Mouse (Mus musculus) olfactory bulb, adult 2 months (tissue): ENCODE measurements around the gene Ldlrad3. TPM values are rescaled to one million over a fixed set of nuclear protein-coding genes. Genes with fewer than 3 reads are reported as not detected.

Source experiments
- H3K27ac ChIP-seq: fragments of 200-500 bp; 2 replicates; pipeline ENCODE4 v1.5.1; 2012; ENCODE audit warnings: low read depth, low read length; ENCODE audit not compliant: insufficient read depth
- H3K4me1 ChIP-seq: fragments of 200-500 bp; 2 replicates; pipeline ENCODE4 v1.6.1; 2012; ENCODE audit warnings: low read length; ENCODE audit not compliant: control insufficient read depth, insufficient read depth
- H3K4me3 ChIP-seq: fragments of 200-500 bp; 2 replicates; pipeline ENCODE4 v1.5.1; 2012; ENCODE audit warnings: mild to moderate bottlenecking, low read depth, low read length, moderate library complexity; ENCODE audit not compliant: insufficient read depth
- CTCF ChIP-seq: fragments of 200-500 bp; IDR thresholded peaks from 2 replicates; pipeline ENCODE4 v1.5.1; 2012; ENCODE audit warnings: low read depth, mild to moderate bottlenecking, low read length, moderate library complexity; ENCODE audit not compliant: insufficient read depth
- POLR2A ChIP-seq: fragments of 200-500 bp; IDR thresholded peaks from 2 replicates; pipeline ENCODE4 v1.6.1; 2012; ENCODE audit warnings: mild to moderate bottlenecking, low read depth, low read length, moderate library complexity; ENCODE audit not compliant: insufficient read depth
- WGBS: fragments of 180-500 bp; shearing (Covaris S2); methylation state at CpG from one replicate; pipeline ENCODE4 v1.1.7; 2018; 5-methylcytosine and 5-hydroxymethylcytosine counted together
- polyA plus RNA-seq: library from polyadenylated mRNA; stranded (reverse); fragments of >200 nt; gene quantifications from 2 replicates; pipeline ENCODE4 v1.2.4, GENCODE M21; 2012; ENCODE audit warnings: low replicate concordance; ENCODE audit not compliant: missing spikeins, insufficient read depth, insufficient read length

Ldlrad3 gene
- polyA plus RNA-seq, 1 experiment = not detected

DNA sequence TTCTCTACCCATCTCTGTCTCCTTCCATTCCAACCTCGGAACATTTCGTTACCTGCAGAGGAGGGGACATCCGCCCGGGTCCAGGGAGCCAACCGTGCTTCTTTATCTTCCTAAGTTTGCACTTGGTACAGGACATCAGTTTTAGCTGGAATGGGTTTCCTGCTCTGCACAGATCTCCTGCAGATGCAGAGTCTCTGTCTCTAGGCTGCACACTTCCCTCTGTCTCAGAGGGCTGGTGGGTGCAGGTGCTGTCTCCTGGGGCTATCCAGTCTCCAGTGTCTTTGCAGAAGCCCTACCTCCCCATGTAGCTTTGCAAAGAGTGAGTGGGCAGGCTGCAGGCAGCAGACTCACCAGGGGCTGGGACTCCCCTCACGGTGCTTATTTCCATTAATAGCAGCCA is 109.9 kb downstream of the Ldlrad3 start:
- Histone ChIP-seq H3K4me1 (peaks cover 5% of the 10 kb centered on the region; the same call in 1 of the 2 replicates), H3K27ac (peak overlapping the region; percentile 28; the same call in 1 of the 2 replicates), H3K4me3 (no peak overlapping the region)
- WGBS = 85% methylated on average over 6 of the region's 6 CpGs
- no peak for TF ChIP-seq POLR2A
- no peak for TF ChIP-seq CTCF

DNA sequence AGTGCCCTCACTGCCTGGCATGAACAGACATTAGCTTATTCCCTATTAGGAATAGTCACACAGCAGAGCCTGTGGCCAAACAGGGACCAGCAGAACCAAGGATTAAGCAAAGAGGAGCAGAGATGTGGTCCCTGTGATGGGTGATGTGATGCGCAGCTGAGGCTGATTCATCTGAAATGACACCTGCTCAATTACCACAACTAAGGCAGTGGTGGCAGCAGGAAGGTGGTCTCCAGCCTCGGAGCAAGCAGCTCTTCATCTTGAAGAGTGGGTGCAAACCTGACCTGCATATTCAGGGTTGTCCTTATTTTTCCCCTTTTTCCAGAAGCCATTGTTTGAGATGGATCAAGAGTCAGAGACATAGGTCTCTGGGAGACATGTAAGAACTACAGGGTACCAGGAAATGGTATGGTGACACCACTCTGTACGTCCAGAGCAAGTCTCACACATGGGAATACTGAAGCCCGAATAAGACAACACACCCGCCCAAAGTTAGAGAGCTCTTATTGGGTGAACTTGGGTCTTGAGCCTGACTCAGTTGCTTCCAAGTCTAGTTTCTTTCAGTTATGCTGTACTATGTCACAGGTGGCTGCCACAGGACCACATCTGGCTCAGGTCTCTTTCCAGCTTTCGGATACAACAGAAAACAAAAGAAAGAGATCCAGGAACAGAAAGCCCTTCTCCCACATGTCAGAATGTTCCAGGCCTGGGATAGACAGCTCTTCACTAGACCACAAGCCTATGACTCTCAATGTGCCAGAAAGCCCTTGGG is 112.7 kb downstream of the Ldlrad3 start:
- Histone ChIP-seq H3K27ac (no peak overlapping the region), H3K4me3 (no peak overlapping the region), H3K4me1 (peaks cover 5% of the 10 kb centered on the region; the same call in 1 of the 2 replicates)
- TF ChIP-seq CTCF = no peak
- no peak for TF ChIP-seq POLR2A
- 97% methylated on average over 6 of the region's 6 CpGs for WGBS

DNA sequence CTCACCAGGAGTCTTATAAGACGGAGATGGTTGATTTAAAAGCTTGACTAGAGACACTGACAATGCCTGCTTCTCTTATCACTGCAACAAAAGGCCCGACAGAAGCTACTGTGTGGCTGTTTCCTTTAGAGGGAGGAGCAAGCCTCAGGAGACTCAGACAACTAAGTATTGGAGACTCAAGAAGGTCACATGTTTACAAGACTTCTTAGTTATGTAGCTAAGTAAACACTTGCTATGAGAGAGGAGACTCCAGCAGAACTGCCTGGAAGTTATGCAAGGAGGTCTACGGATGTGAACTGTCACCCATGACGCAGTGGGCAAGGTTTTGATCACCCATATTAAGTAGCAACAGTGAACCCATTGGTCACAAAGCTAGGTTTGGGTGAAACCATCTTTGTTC is 113.3 kb downstream of the Ldlrad3 start:
- 86% methylated on average over 4 of the region's 4 CpGs for WGBS
- Histone ChIP-seq H3K4me1 (peaks cover 5% of the 10 kb centered on the region; the same call in 1 of the 2 replicates), H3K4me3 (no peak overlapping the region), H3K27ac (no peak overlapping the region)
- TF ChIP-seq CTCF = no peak
- no peak for TF ChIP-seq POLR2A

DNA sequence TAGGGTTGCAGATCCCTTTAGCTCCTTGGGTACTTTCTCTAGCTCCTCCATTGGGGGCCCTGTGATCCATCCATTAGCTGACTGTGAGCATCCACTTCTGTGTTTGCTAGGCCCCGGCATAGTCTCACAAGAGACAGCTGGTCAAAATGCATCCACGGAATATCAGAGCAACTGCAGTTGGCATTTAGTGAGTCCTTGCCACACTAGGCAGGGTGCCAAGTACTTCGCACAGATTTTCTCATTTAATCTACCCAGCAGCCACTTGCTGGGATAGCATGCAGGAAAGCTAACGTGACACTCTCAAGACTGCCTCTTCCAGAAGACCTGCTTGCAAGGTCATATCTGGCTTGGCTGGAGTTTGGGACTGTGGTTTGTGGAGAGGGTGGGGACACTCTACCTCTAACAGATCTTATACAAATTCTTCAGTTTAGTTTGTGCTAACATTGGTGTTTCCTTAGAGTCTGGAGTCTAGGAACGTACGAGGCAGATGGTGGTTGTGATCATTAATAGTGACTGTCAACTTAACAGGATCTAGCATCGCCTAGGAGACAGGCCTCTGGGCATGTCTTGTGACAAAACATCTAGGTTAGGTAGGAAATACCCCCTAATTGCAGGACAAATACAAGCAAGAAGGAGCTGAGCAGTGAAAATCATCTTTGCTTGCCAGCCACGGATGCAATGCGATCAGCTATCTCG is 115.0 kb downstream of the Ldlrad3 start:
- Histone ChIP-seq H3K27ac (no peak overlapping the region), H3K4me3 (no peak overlapping the region), H3K4me1 (peaks cover 2% of the 10 kb centered on the region; the same call in 1 of the 2 replicates)
- TF ChIP-seq POLR2A = no peak
- TF ChIP-seq CTCF = no peak
- 66% methylated on average over 10 of the region's 10 CpGs for WGBS

DNA sequence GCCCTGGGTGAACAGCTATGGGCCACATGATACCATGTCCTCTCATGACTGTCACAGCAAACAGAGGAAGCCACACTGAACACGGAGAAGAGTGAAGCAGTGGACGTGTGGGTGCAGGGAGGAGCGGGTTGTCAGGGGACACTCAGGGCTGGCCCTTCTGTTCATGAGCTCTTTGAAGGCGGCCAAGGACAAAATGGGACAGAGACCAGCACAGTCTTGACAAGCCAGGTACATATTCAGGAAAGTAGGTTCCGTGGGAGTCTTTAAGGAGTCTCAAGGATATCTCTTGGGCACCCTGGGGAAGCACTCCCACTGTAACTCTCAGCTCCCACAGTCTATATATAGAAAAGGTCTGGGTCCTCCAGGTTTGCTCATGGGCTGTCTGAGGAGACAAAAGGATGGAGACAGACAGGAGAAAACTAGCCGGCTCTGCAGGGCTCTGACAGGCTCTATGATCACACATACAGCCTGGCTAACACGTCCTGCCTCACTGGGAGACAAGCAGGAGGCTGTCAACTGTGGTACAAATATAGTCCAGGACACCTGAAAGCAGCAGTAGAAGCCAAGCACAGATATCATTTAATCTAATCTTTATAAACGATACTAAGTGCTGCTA is 121.3 kb downstream of the Ldlrad3 start:
- Histone ChIP-seq H3K4me1 (peaks cover 6% of the 10 kb centered on the region), H3K4me3 (no peak overlapping the region), H3K27ac (no peak overlapping the region)
- TF ChIP-seq CTCF = no peak
- TF ChIP-seq POLR2A = no peak
- WGBS = 85% methylated on average over 8 of the region's 8 CpGs

DNA sequence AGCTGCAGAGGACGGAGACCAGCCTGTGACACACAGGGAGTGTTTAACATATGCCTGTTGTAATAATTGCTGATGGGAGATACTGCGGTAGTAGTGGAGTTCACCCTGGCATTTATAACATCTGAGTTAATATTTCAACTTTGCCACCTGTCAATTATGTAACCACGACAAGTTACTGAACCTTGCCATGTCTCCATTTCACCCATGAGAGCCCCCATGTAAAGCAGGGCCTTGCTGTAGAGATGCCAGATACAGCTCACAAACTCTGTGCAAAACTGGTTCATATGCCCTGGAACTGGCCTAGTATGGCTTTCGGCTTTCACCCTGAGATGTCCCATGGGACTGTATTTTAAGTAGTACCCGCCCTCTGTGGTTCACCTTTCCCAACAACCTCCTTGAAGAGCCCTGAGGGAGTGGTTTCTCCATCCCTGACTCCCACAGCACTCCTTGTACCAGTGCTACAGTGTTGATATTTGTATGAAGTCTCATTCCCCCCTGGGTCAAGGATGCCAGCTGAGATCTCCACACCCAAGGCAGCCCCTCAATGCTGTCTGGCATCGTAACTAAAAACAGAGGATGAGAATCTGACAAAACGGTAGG is 122.2 kb downstream of the Ldlrad3 start:
- no peak overlapping the region for H3K27ac ChIP-seq
- TF ChIP-seq CTCF (no peak), POLR2A (no peak)
- WGBS = 90% methylated on average over 7 of the region's 7 CpGs
- H3K4me3 ChIP-seq = no peak overlapping the region
- peaks cover 6% of the 10 kb centered on the region for H3K4me1 ChIP-seq

DNA sequence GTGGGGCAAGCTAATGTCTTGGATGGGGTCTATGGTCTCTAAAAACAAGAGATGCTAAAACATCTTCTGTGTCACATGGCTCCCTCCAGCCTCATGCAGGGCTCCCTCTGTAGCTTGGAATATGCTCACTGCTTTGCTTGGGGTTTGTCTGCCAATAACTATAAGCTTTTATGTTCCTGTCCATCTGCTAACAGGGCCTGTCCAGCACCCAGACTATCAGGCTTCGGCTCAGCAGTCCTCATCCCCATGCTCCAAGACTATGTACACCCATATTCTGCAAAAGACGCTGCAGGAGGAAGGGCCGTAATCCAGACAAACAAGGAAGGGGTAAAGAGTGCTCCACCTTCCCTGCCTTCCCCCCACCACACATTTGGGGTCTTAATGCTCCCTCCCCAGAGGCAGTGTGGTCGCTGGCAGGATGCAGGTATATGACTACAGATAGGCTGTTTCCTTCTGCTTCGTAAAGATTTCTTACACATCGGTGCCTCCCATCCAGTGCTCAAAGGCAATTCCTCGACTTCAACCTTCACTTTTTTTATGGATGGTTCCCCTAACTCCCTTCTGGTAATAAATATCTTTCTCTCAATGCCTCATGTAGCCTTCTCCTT is 123.2 kb downstream of the Ldlrad3 start:
- H3K27ac ChIP-seq = no peak overlapping the region
- WGBS = 94% methylated on average over 7 of the region's 7 CpGs
- TF ChIP-seq CTCF (no peak), POLR2A (no peak)

DNA sequence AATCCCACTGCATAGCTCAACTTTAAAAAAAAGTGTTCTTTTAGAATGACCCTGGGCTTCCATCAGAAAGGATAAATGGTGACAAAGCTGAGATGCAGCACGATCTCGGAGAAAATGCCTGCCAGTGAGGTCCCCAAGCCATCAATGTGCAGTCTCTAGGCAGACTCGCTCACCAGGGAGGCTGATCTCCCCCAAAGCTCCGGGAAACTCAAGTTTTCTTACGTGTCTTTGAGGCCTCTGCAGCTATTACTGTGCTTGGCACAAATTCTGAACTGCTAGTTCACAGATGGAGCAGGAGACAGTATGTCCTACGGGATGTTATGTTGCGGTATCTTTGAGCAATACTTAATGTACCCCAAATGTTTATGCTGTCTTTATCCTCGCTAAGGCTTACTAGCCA is 124.3 kb downstream of the Ldlrad3 start:
- no peak for TF ChIP-seq CTCF
- no peak for TF ChIP-seq POLR2A
- WGBS = 62% methylated on average over 8 of the region's 8 CpGs
- no peak overlapping the region for H3K4me3 ChIP-seq
- H3K4me1 ChIP-seq = peaks cover 16% of the 10 kb centered on the region
- no peak overlapping the region for H3K27ac ChIP-seq

More for the DNA sequence above, 123.2 kb downstream of the Ldlrad3 start:
- peaks cover 12% of the 10 kb centered on the region for H3K4me1 ChIP-seq
- H3K4me3 ChIP-seq = no peak overlapping the region

DNA sequence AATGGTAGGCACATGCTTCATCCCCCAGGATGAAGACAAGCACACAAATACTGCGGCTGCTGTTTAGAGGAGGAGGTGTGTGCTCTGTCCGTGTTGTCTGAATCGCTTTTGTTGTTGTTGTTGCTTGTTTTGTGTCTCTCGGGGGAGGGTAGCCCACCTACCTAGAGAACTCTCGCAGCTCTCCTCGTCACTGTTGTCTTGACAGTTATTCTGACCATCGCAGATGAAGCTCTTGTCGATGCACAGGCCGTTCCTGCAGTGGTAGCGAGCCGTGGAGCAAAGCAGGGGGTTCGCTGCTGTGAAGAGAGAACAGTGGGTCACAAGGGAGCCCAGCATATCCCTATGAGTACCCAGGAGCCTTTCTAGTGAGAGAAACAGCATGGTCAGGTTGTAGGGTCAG is 128.4 kb downstream of the Ldlrad3 start:
- Histone ChIP-seq H3K27ac (peak overlapping the region; percentile 68), H3K4me1 (peaks cover 28% of the 10 kb centered on the region), H3K4me3 (0 out of 2 replicates have a peak overlapping the region, but pooled peaks have one; percentile 1)
- TF ChIP-seq CTCF = no peak
- no peak for TF ChIP-seq POLR2A
- WGBS = 54% methylated on average over 12 of the region's 12 CpGs
